Mouse (Mus musculus) retina, embryonic 14.5 days (tissue): Measurements from ENCODE around the gene Dus2.

ENCODE experiments used
- DNase-seq: peaks from one replicate; pipeline ENCODE4 v3.0.0-alpha.2; 2015; ENCODE audit warnings: low spot score

The Dus2 gene

DNA sequence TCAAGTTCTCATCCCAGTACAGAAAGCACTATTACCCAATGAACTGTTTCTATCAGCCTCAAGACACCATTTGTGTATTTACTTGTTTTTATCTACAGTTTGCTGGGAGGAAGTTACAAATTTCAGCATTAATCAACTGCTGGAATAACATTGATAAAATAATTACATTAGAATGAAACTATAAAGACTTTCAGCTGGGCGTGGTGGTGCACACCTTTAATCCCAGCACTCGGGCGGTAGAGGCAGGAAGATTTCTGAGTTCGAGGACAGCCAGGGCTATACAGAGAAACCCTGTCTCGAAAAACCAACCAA lies 84.7 kb downstream of the Dus2 start:
- no peak for DNase-seq

DNA sequence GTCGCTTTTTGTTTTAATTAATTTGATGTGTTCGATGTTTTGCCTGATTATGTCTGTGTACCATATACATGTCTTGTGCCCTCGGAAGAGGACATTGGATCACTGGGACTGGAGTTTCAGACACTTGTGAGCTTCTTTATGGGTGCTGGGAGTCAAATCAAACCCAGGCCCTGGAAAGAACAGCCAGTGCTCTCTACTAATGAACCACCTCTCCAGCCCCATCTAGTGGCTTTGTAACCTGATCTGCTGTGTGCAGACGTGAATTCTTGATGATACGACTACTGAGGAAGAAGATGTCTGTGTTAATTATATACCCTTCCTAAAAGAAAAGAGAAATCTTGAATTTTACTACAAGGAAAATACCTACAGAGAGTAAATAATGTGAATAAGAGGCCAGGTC lies 85.5 kb downstream of the Dus2 start:
- DNase-seq = peak; percentile 44

DNA sequence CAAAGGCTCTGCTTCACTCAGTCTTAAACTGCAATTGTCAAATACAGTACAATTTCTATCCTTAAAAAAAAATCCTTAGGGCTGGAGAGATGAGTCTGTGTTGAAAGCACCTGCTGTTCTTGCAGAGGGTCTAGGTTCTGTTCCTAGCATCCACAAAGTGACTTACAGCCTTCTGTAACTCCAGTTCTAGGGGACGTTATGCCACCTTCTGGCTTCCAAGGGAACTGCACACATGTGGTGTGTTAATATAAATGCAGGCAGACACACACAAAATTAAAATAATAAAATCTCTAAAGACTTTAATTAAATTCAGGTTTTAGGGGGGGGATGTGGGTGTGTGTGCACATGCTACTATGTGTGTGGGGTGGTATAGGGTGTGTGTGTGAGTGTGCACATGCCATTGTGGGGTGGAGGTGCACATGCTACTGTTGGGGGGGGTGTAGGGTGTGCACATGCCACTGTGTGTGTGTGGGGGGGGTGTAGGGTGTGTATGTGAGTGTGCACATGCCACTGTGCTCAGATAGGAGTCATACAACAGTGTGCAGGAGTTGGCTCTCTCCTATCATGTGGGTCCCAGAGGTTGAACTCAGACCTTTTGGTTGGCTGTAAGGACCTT lies 86.4 kb downstream of the Dus2 start:
- no peak for DNase-seq

DNA sequence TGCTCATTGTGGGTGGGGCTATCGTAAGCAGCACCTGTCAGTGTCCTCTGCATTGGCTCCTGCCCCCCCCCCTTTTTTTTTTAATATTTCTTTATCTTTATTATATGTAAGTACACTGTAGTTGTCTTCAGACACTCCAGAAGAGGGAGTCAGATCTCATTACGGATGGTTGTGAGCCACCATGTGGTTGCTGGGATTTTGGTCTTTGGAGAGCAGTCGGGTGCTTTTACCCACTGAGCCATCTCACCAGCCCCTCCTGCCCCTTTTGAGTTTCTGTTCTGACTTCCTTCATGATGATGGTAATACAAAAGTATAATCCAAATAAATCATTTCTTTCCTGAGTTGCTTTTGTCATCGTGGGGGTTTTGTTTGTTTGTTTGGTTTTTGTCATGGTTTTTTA lies 111.2 kb downstream of the Dus2 start:
- no peak for DNase-seq
